Mouse (Mus musculus) embryonic facial prominence, embryonic 14.5 days (tissue): Measurements from ENCODE around the gene Bloc1s5. TPM values are rescaled to one million over a fixed set of nuclear protein-coding genes. Genes with fewer than 3 reads are reported as not detected.

Source experiments
- ATAC-seq: fragments of 200-750 bp; cut with Nextera tagmentation; 2 replicates; pipeline ENCODE4 v1.8.0; 2017; ENCODE audit warnings: low read depth, moderate number of reproducible peaks, moderate TSS enrichment
- DNase-seq: peaks from one replicate; pipeline ENCODE4 v3.0.0-alpha.2; 2015; ENCODE audit warnings: low spot score
- H3K27ac ChIP-seq: fragments of 300-500 bp; sonication (generic); replicated peaks from 2 replicates; pipeline ENCODE4 v1.5.1; 2014; ENCODE audit warnings: low read depth, mild to moderate bottlenecking, low read length, moderate library complexity
- H3K27me3 ChIP-seq: fragments of 300-500 bp; sonication (generic); replicated peaks from 2 replicates; pipeline ENCODE4 v1.6.1; 2014; ENCODE audit warnings: low read length; ENCODE audit not compliant: control insufficient read depth, insufficient read depth
- H3K36me3 ChIP-seq: fragments of 300-500 bp; sonication (generic); 2 replicates; pipeline ENCODE4 v1.6.1; 2014; ENCODE audit warnings: low read length, mixed read lengths; ENCODE audit not compliant: control insufficient read depth, insufficient read depth
- H3K4me1 ChIP-seq: fragments of 300-500 bp; sonication (generic); 2 replicates; pipeline ENCODE4 v1.6.1; 2014; ENCODE audit warnings: antibody characterized with exemption, low read length; ENCODE audit not compliant: control insufficient read depth, insufficient read depth
- H3K4me2 ChIP-seq: fragments of 300-500 bp; sonication (generic); 2 replicates; pipeline ENCODE4 v1.6.1; 2014; ENCODE audit warnings: low read depth, mild to moderate bottlenecking, low read length, moderate library complexity, mixed read lengths
- H3K4me3 ChIP-seq: fragments of 300-500 bp; sonication (generic); 2 replicates; pipeline ENCODE4 v1.5.1; 2014; ENCODE audit warnings: low read depth, mild to moderate bottlenecking, low read length
- H3K9ac ChIP-seq: fragments of 300-500 bp; sonication (generic); 2 replicates; pipeline ENCODE4 v1.6.1; 2014; ENCODE audit warnings: low read depth, mild to moderate bottlenecking, low read length, moderate library complexity, mixed read lengths
- H3K9me3 ChIP-seq: fragments of 300-500 bp; sonication (generic); 2 replicates; pipeline ENCODE4 v1.6.1; 2016; ENCODE audit warnings: low read length; ENCODE audit not compliant: control insufficient read depth
- WGBS: fragments of 180-500 bp; shearing (Covaris S2); extraction: QIAGEN DNeasy Blood & Tissue Kit; methylation state at CpG from one replicate; pipeline ENCODE4 v1.1.7; 2014; 5-methylcytosine and 5-hydroxymethylcytosine counted together
- polyA plus RNA-seq: library from polyadenylated mRNA; unstranded; fragments of >200 nt; fragmentation: Nextera tagmentation; extraction: Ambion mirVana; gene quantifications from 2 replicates; pipeline ENCODE4 v1.2.1, GENCODE M21; 2014

The Bloc1s5 gene
- polyA plus RNA-seq, 1 experiment from 2014 or later: 15.9 TPM

DNA sequence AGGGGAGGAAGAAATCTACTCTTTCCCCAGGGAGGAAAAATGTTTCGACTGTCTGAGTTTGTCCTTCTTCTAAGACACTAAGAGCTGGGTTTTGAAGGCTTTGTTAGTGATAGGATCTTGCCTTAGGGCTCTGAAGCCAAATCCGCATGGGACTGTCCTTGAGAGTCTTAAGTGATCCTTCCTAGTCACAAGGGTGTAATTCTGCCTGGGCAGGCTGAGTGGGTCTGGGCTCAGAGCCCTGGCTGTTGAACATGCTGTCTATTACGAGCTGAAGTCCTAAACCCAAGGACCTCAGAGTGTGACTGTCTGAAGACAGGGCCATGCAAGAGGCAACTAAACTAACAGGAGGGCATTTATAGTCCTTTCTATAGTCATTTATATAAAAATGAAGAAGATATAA, 89.4 kb downstream of the Bloc1s5 start:
- DNase-seq: no peak
- no peak overlapping the region for H3K4me2 ChIP-seq
- no peak overlapping the region for H3K27ac ChIP-seq
- no peaks in the 10 kb centered on the region for H3K9me3 ChIP-seq
- no peak overlapping the region for H3K4me3 ChIP-seq
- no peak for ATAC-seq
- no peak overlapping the region for H3K9ac ChIP-seq
- no peaks in the 10 kb centered on the region for H3K36me3 ChIP-seq
- H3K27me3 ChIP-seq: no peaks in the 10 kb centered on the region
- WGBS: 38% methylated on average over 3 of the region's 3 CpGs
- no peaks in the 10 kb centered on the region for H3K4me1 ChIP-seq

DNA sequence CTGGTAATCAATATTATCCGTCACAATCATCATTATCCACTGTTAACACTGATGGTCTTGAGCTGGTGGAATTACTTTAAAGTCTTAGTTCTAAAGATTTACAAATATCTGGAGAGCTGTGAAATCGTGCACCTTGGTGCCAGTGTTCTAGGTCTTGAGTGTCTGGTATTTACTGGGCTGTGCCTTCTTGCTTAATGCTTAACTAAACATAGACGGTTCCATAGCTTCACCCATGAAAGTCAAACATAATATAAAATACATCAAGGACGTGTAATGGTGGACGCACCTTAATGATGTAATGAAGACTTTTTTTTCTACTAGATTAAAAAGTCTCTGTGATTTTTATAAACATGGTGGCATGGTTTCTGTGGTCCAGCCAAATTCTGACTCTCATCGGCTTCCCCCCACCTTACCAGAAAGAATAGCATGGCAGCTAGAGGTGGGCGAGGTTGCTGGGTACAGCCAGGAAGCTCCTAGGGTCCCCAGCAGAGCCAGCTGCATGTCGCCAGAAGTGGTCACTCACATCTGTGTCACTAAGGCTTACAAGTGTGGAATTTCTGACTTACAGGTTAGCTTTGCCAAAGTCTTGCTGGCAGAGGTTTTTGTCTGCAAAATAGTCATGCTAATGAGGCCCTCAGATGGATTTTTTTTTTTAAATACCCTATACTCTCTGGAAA, 90.0 kb downstream of the Bloc1s5 start:
- H3K27ac ChIP-seq: no peak overlapping the region
- H3K4me3 ChIP-seq: no peak overlapping the region
- no peak overlapping the region for H3K4me2 ChIP-seq
- H3K27me3 ChIP-seq: no peaks in the 10 kb centered on the region
- ATAC-seq: no peak
- DNase-seq: no peak
- 84% methylated on average over 8 of the region's 8 CpGs for WGBS
- H3K36me3 ChIP-seq: no peaks in the 10 kb centered on the region
- no peak overlapping the region for H3K9ac ChIP-seq
- no peaks in the 10 kb centered on the region for H3K4me1 ChIP-seq
- no peaks in the 10 kb centered on the region for H3K9me3 ChIP-seq

DNA sequence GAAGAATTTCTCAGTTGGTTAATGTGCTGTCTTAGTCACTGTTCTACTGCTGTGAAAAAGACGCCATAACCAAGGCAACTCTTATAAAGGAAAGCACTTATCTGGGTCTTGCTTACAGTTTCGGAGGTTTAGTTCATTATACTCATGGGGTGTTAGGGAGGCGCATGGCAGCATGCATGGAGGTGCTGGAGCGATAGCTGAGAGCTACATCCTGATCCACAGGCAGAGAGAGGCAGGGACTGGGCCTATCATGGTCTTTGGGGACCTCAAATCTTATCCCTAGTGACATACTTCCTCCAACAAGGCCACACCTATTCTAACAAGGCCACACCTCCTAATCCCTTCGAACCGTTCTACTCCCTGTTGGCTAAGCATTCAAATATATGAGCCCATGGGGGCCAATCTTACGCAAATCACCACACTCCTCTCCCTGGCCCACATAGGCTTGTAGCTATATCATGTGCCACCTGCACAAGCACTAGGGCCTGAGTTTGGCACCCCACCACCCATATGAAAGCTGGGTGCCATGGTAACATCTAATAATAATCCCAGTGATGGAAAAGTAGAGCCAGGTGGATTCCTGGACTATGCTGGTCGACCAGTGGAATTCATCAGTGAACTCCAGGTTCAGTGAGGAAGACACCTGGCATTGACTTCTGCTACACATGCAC, 91.3 kb downstream of the Bloc1s5 start:
- ATAC-seq: no peak
- DNase-seq: no peak
- Histone ChIP-seq H3K9ac (no peak overlapping the region), H3K9me3 (no peaks in the 10 kb centered on the region), H3K4me2 (no peak overlapping the region), H3K36me3 (no peaks in the 10 kb centered on the region), H3K27me3 (no peaks in the 10 kb centered on the region), H3K4me3 (no peak overlapping the region), H3K4me1 (no peaks in the 10 kb centered on the region), H3K27ac (no peak overlapping the region)
- WGBS: 87% methylated on average over 8 of the region's 8 CpGs

Other genes starting within 250 kb of the Bloc1s5 start
- gene Txndc5, start 106.3 kb downstream of the Bloc1s5 start, polyA plus RNA-seq: 336 and 353 TPM in 2 replicates
- 36.7 and 42.6 TPM in 2 replicates for gene Eef1e1, start 23.9 kb upstream of the Bloc1s5 start, polyA plus RNA-seq